Mouse (Mus musculus): Measurements from ENCODE around the gene Tab1.
"Not testable (repeated sequence)": the region's sequence is repeated elsewhere in the genome, so short reads cannot be mapped to it uniquely, and the experiment has no call there.

The Tab1 gene

GRCm38 (mm10) chr15:80107143-80107542 is 25.8 kb upstream of the Tab1 start:
- DNase-seq = no peak

GRCm38 (mm10) chr15:80107575-80107974 is 25.4 kb upstream of the Tab1 start:
- DNase-seq = no peak

GRCm38 (mm10) chr15:80111436-80111835 is 21.5 kb upstream of the Tab1 start:
- no peak for DNase-seq

GRCm38 (mm10) chr15:80112499-80112898 is 20.4 kb upstream of the Tab1 start:
- no peak for DNase-seq

- DNase-seq = no peak
Measured at GRCm38 (mm10) chr15:80114414-80114813, 18.5 kb upstream of the Tab1 start.

GRCm38 (mm10) chr15:80115256-80115655 is 17.7 kb upstream of the Tab1 start:
- DNase-seq = no peak

- no peak for DNase-seq
Measured at GRCm38 (mm10) chr15:80115866-80116794, 16.8 kb upstream of the Tab1 start.

- peak; percentile 30 to 51 for DNase-seq
Measured at GRCm38 (mm10) chr15:80117154-80117553, 15.8 kb upstream of the Tab1 start.

- DNase-seq = no peak
Measured at GRCm38 (mm10) chr15:80119076-80119475, 13.9 kb upstream of the Tab1 start.

GRCm38 (mm10) chr15:80121721-80122325 is 11.1 kb upstream of the Tab1 start:
- DNase-seq = no peak

- DNase-seq = not testable (repeated sequence)
Measured at GRCm38 (mm10) chr15:80122431-80122830, 10.5 kb upstream of the Tab1 start.

GRCm38 (mm10) chr15:80124651-80125050 is 8.3 kb upstream of the Tab1 start:
- no peak for DNase-seq

GRCm38 (mm10) chr15:80127191-80127590 is 5.7 kb upstream of the Tab1 start:
- no peak for DNase-seq

GRCm38 (mm10) chr15:80129982-80130381 is 2.9 kb upstream of the Tab1 start:
- DNase-seq = no peak

- no peak for DNase-seq
Measured at GRCm38 (mm10) chr15:80130689-80131088, 2.2 kb upstream of the Tab1 start.

GRCm38 (mm10) chr15:80131421-80131820 is 1.5 kb upstream of the Tab1 start:
- DNase-seq = no peak

GRCm38 (mm10) chr15:80132452-80132851 is 475 bp upstream of the Tab1 start:
- no peak for DNase-seq

GRCm38 (mm10) chr15:80133682-80134449 is 939 bp downstream of the Tab1 start:
- peak; percentile 23 to 30 for DNase-seq

GRCm38 (mm10) chr15:80134450-80134847 is 1.5 kb downstream of the Tab1 start:
- no peak for DNase-seq

GRCm38 (mm10) chr15:80135499-80135898 is 2.6 kb downstream of the Tab1 start:
- DNase-seq = no peak

GRCm38 (mm10) chr15:80136645-80137044 is 3.7 kb downstream of the Tab1 start:
- DNase-seq = no peak

GRCm38 (mm10) chr15:80137945-80138791 is 5.2 kb downstream of the Tab1 start:
- no peak for DNase-seq
